Mouse (Mus musculus) adrenal gland, adult 8-10 months (tissue): ENCODE data around the gene Sec16b. TPM values are rescaled to one million over a fixed set of nuclear protein-coding genes. Genes with fewer than 3 reads are reported as not detected.

ENCODE experiments used
- DNase-seq: peaks from one replicate; pipeline ENCODE4 v3.0.0; 2022
- total RNA-seq, 4 experiments: library from RNA; stranded (reverse); gene quantifications; 2 replicates each; pipeline ENCODE4 v1.2.4; 2022

Sec16b gene
- total RNA-seq, 4 experiments from 2014 or later = 1.5 to 1.9 (median 1.7) TPM

GRCm38 (mm10) chr1:157559986-157560385 lies 53.5 kb downstream of the Sec16b start:
- DNase-seq = no peak

GRCm38 (mm10) chr1:157560654-157561386 lies 54.3 kb downstream of the Sec16b start:
- DNase-seq = no peak

- no peak for DNase-seq
Measured at GRCm38 (mm10) chr1:157567819-157568218, 61.3 kb downstream of the Sec16b start.

GRCm38 (mm10) chr1:157569263-157570090 lies 62.9 kb downstream of the Sec16b start:
- DNase-seq = no peak

DNA sequence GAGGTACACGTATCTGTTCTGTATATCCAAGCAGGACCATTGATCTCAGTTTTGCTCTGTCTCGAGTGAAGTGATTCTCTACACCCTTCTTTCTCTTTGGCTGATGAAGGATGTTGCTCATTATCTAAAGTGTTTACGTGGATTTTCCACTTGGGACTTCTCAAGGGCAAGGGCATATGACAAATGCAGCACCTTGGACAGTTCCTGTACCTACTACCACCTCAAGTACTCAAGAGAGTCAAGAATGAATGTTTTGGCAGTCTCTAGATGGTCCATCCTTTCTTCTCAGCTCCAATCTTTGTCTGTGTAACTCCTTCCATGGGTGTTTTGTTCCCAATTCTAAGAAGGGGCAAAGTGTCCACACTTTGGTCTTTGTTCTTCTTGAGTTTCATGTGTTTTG lies 68.8 kb downstream of the Sec16b start:
- no peak for DNase-seq

DNA sequence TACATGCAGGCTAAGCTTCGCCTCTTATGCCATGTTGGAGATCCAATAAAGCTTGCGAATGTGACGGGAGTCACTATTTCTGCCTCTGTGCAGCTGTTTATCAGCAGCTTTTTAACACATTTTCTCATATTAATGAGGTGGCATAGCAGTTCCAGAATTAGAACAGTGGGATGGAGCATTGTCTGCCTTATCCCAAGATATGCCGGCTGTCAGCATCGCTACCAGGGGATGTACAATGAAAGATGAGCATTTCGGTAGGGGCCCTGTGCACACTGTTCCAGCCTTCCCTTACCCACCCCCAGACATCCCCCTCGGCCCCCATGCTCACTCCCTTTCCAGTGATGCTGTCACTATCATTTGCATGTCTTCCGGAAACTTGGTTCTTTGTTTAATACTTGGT lies 71.8 kb downstream of the Sec16b start:
- no peak for DNase-seq

DNA sequence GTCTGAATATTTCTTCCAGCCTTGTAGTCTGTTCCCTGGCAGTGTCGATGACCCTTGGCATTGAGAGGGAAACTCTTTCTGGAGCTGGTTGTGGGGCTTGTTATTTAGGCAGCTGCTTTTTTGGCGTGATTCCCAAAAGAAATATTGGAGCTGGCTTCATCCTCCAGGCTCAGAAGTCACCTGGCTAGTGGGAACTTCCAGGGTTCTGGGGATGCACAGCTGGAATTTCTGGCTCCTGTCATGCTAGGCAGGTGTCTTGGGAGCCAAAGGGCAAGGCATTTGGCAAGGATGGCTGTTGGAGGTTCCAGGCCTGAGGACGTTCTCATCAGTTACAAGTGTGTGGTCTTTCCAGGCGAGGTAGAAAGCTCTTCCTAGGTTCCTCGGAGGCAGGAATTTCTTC lies 80.0 kb downstream of the Sec16b start:
- no peak for DNase-seq

- no peak for DNase-seq
Measured at GRCm38 (mm10) chr1:157592039-157592438, 85.5 kb downstream of the Sec16b start.

- no peak for DNase-seq
Measured at GRCm38 (mm10) chr1:157594561-157594960, 88.0 kb downstream of the Sec16b start.

DNA sequence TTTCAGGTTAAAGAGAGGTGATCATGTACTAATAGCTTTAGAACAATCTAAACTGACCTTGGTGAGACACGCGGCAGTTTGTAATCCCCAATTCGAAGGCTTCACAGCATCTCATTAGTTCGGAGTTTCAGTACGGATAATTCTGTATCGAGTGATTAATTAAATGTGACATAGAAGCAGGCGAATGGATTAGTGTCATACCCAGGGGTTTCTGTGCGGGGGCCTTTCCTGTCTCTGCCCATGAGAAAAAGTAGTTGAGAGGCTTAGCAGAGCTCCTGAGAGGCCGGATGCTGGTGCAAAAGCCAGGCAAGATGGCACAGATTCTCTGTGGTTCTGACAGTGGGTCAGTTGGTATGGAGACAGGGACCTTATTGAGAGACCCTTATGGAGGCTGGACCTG lies 88.6 kb downstream of the Sec16b start:
- DNase-seq = no peak

DNA sequence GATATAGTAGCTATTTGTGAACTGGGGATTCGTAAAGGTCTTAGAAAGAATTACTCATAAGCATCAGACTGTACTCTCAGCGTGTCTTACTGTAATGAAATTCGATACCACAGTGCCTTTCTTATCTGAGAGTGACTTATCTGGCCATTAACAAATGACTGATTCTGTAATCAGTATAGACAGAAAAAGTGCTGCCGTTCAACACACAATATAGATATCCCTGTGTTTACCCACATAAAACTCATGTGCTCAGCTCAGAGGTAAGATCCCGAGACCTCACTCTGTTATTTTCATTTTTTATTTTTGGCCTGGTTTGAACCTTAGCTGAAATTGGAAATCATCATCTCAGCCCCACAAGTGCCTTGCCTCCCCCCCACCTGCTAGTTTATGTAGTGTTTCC lies 98.0 kb downstream of the Sec16b start:
- DNase-seq = no peak

Other genes with a start within 250 kb of the Sec16b start
- 10 to 100 TPM; 15.1 to 25.1 (median 20.3) TPM for gene Rasal2, start 94.1 kb upstream of the Sec16b start, total RNA-seq
- gene Cryzl2, start 48.2 kb upstream of the Sec16b start, total RNA-seq = 10 to 100 TPM; 46.8 to 92.3 (median 64.6) TPM